Comparison of ENCODE assay signal across 28 mouse cellular contexts in genomic region chr4:104949304-104949703, GRCm38 (mm10). TPM values are rescaled to one million over a fixed set of nuclear protein-coding genes. Genes with fewer than 3 reads are reported as not detected.
A peak's percentile ranks its signal among the peaks of the same experiment; 100 is the strongest.
DNase-seq lines count a peak whose midpoint lies in the region; ATAC-seq and TF ChIP-seq lines count a peak whose summit lies in the region.
"Had no signal": no experiment of that assay in that cellular context is flagged by ENCODE, and none has a peak within 500 bp of the region (broad histone marks: within the 10 kb centered on the region; RNA-seq: fewer than 3 reads in every experiment).

No protein-coding gene starts in this region.

- no peak overlapping the region for H3K27ac ChIP-seq in forebrain, postnatal 0 days (ENCODE audit: low read depth, low read length)
- no peak overlapping the region for H3K27ac ChIP-seq in forebrain, embryonic 11.5 days (ENCODE audit: low read depth, low read length)
- H3K27ac ChIP-seq: embryonic facial prominence, embryonic 15.5 days; heart, embryonic 15.5 days; hindbrain, embryonic 14.5 days; kidney, postnatal 0 days; left cerebral cortex, adult 2 months; limb, embryonic 12.5 days; midbrain, embryonic 13.5 days; neural tube, embryonic 12.5 days; stomach, embryonic 15.5 days had no signal

- 44% methylated on average over 3 of the region's 3 CpGs for WGBS in forebrain, postnatal 0 days
- WGBS in forebrain, embryonic 11.5 days: 77% methylated on average over 3 of the region's 3 CpGs

- no peak overlapping the region for H3K4me3 ChIP-seq in forebrain, postnatal 0 days (ENCODE audit: low read depth, low read length)
- no peak overlapping the region for H3K4me3 ChIP-seq in forebrain, embryonic 11.5 days (ENCODE audit: low read depth, low read length)
- H3K4me3 ChIP-seq: embryonic facial prominence, embryonic 15.5 days; heart, embryonic 15.5 days; left cerebral cortex, adult 2 months; limb, embryonic 12.5 days; midbrain, embryonic 13.5 days; neural tube, embryonic 12.5 days; stomach, embryonic 15.5 days had no signal

- peak; percentile 29; the same call in 1 of the 2 replicates for ATAC-seq in forebrain, postnatal 0 days
- no peak for ATAC-seq in forebrain, embryonic 11.5 days (replicated peaks; ENCODE audit: low FRiP score)
- ATAC-seq: activated CD4-positive, CD25-positive, alpha-beta regulatory T cell, adult 4 months; liver, postnatal 0 days; midbrain, embryonic 13.5 days had no signal

- H3K27me3 ChIP-seq in forebrain, postnatal 0 days (ENCODE audit: insufficient read depth, low read length): no peaks in the 10 kb centered on the region
- H3K27me3 ChIP-seq in forebrain, embryonic 11.5 days (ENCODE audit: control insufficient read depth, insufficient read depth, low read length): no peaks in the 10 kb centered on the region
- H3K27me3 ChIP-seq: embryonic facial prominence, embryonic 15.5 days; heart, embryonic 15.5 days; limb, embryonic 12.5 days; midbrain, embryonic 13.5 days; neural tube, embryonic 12.5 days; stomach, embryonic 15.5 days had no signal

- no peak for TF ChIP-seq CTCF in forebrain, postnatal 0 days (IDR thresholded peaks at IDR 0.05; ENCODE audit: low read depth)

- no peaks in the 10 kb centered on the region for H3K9me3 ChIP-seq in forebrain, postnatal 0 days (ENCODE audit: low read length)
- H3K9me3 ChIP-seq in forebrain, embryonic 11.5 days (ENCODE audit: control insufficient read depth, low read length): no peaks in the 10 kb centered on the region
- H3K9me3 ChIP-seq: embryonic facial prominence, embryonic 15.5 days; heart, embryonic 15.5 days; limb, embryonic 12.5 days; midbrain, embryonic 13.5 days; neural tube, embryonic 12.5 days; stomach, embryonic 15.5 days had no signal

- no peak overlapping the region for H3K4me2 ChIP-seq in forebrain, postnatal 0 days (ENCODE audit: low read depth)
- no peak overlapping the region for H3K4me2 ChIP-seq in forebrain, embryonic 11.5 days (ENCODE audit: low read depth, low read length, severe bottlenecking)
- H3K4me2 ChIP-seq: embryonic facial prominence, embryonic 15.5 days; heart, embryonic 15.5 days; hindbrain, embryonic 14.5 days; limb, embryonic 12.5 days; liver, embryonic 11.5 days; midbrain, embryonic 13.5 days; neural tube, embryonic 12.5 days; stomach, embryonic 15.5 days had no signal

- intact Hi-C loops in left cerebral cortex, postnatal 36 days (cut with DNase I): no loop called here

- peak; percentile 11 for DNase-seq in forebrain, postnatal 0 days
- no peak for DNase-seq in forebrain, embryonic 11.5 days (ENCODE audit: low spot score)
- DNase-seq in left cerebral cortex, adult 11 months (ENCODE audit: low spot score): peak; percentile 2
- no peak for DNase-seq in left cerebral cortex, postnatal 36 days (ENCODE audit: low spot score in 2 of 2)
- DNase-seq in right cerebral cortex, adult 18-20 months: peak; percentile 32
- DNase-seq in right cerebral cortex, postnatal 14 days: no peak
- no peak for DNase-seq in spleen, adult 18-20 months
- DNase-seq: B cell, adult 2 months; cerebellum, adult 2 months; cerebellum, postnatal 25 days; embryo, embryonic 11 days; thymus, adult 18-20 months; thymus, postnatal 36 days had no signal

- no peak overlapping the region for H3K9ac ChIP-seq in forebrain, postnatal 0 days
- no peak overlapping the region for H3K9ac ChIP-seq in forebrain, embryonic 11.5 days (ENCODE audit: low read length)
- H3K9ac ChIP-seq: embryonic facial prominence, embryonic 15.5 days; heart, embryonic 15.5 days; hindbrain, embryonic 14.5 days; limb, embryonic 12.5 days; liver, postnatal 0 days; midbrain, embryonic 13.5 days; neural tube, embryonic 12.5 days; stomach, embryonic 15.5 days had no signal

- H3K36me3 ChIP-seq in forebrain, postnatal 0 days (ENCODE audit: insufficient read depth): no peaks in the 10 kb centered on the region
- H3K36me3 ChIP-seq in forebrain, embryonic 11.5 days (ENCODE audit: control insufficient read depth, insufficient read depth, low read length): no peaks in the 10 kb centered on the region
- H3K36me3 ChIP-seq: embryonic facial prominence, embryonic 15.5 days; heart, embryonic 15.5 days; limb, embryonic 12.5 days; midbrain, embryonic 13.5 days; neural tube, embryonic 12.5 days; stomach, embryonic 15.5 days had no signal

- H3K4me1 ChIP-seq in forebrain, postnatal 0 days (ENCODE audit: insufficient read depth): no peaks in the 10 kb centered on the region
- no peaks in the 10 kb centered on the region for H3K4me1 ChIP-seq in forebrain, embryonic 11.5 days (replicated peaks; ENCODE audit: control insufficient read depth, insufficient read depth, low read length)
- H3K4me1 ChIP-seq: embryonic facial prominence, embryonic 15.5 days; limb, embryonic 12.5 days; midbrain, embryonic 13.5 days; neural tube, embryonic 12.5 days; stomach, embryonic 15.5 days had no signal

RNA-seq across cellular contexts. Expression of gene Fyb2, which starts 36.0 kb away (rescaled TPM):
- total RNA-seq in forebrain, postnatal 0 days (2014; rRNA removed): 0.15 and 0.48 TPM in 2 replicates
- 0.28 and 0.31 TPM in 2 replicates for polyA plus RNA-seq in forebrain, postnatal 0 days (2015; fragmentation: Nextera tagmentation; extraction: Ambion mirVana)
- 0.17 TPM in 1 of 2 replicates, not detected in the other for polyA plus RNA-seq in forebrain, embryonic 11.5 days (2014; fragmentation: Nextera tagmentation; extraction: Ambion mirVana)
- 1 to 10 TPM; 1.3 to 1.9 TPM for total RNA-seq in left cerebral cortex, postnatal 36 days (2021)
- total RNA-seq: heart, postnatal 36 days; megakaryocyte progenitor cell, adult 5-6 weeks had no signal
- polyA plus RNA-seq: activated CD4-positive, CD25-positive, alpha-beta regulatory T cell, adult 4 months; intestine, embryonic 14.5 days had no signal

Comparison
In these comparisons a context has a peak if more than half of its experiments do, and no peak if none do; other contexts are left out.
1. DNase-seq: peak in forebrain, postnatal 0 days (single experiment), left cerebral cortex, adult 11 months (single experiment) and right cerebral cortex, adult 18-20 months (single experiment); none in forebrain, embryonic 11.5 days (single experiment), left cerebral cortex, postnatal 36 days (0 of 2), right cerebral cortex, postnatal 14 days (single experiment) and spleen, adult 18-20 months (0 of 2).